Mouse (Mus musculus): ENCODE measurements at regions not wholly inside any gene's neighbourhood (a gene's known extent, or its start where the extent isn't known, plus 50 kb on each side); places are given as distances from the start of the nearest gene placed in this dataset.

GRCm38 (mm10) chr6:51170871-51171270 is 261.6 kb upstream of the Nfe2l3 start:
- DNase-seq = peak; percentile 57

DNA sequence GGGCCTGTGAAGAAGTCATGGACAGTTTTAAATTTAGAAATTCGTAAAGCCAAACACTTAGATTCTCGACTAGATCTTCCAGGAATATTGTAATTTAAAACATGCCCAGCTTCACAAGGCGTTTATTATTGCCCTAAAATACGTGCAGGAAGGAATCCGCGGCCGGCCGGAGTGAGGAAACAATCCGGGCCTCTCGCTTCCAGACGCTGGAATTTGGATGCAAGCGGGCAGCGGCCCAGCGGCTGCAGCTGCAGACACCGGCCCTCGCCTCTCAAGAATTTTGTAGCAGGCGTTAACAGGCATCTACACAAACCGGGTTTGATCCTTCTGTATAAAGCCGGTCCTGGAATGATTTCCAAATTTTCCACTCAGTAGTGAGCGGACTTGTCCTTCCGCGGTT is 260.7 kb upstream of the Nfe2l3 start:
- DNase-seq = no peak

GRCm38 (mm10) chr6:51172331-51172791 is 260.1 kb upstream of the Nfe2l3 start:
- DNase-seq = no peak

GRCm38 (mm10) chr6:51172856-51173619 is 259.4 kb upstream of the Nfe2l3 start:
- DNase-seq = peak; percentile 87

GRCm38 (mm10) chr6:51173620-51174442 is 258.6 kb upstream of the Nfe2l3 start:
- no peak for DNase-seq

GRCm38 (mm10) chr6:51174443-51175021 is 257.9 kb upstream of the Nfe2l3 start:
- no peak for DNase-seq

GRCm38 (mm10) chr6:51175616-51176590 is 256.6 kb upstream of the Nfe2l3 start:
- DNase-seq = no peak

- DNase-seq = no peak
These were observed 255.6 kb upstream of the Nfe2l3 start for GRCm38 (mm10) chr6:51176791-51177433.

DNA sequence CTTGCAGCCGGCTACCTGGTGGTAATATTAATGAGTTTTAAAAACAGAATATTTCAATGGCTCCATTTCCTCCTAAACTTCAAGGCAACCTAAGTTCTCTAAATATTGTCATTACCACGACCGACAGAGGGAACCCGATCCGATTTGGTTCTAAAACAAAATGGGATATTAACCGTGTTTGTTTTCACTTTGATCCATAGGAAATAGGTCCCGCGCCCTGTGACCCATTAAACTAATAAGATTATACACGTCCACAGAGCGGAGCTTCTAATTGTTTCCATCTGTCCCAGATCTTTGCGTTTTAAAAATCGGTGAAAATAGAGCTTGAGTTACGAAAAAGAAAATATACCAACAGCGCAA is 254.8 kb upstream of the Nfe2l3 start:
- no peak for DNase-seq

- DNase-seq = peak; percentile 77
These were observed 254.2 kb upstream of the Nfe2l3 start for GRCm38 (mm10) chr6:51178061-51178791.

DNA sequence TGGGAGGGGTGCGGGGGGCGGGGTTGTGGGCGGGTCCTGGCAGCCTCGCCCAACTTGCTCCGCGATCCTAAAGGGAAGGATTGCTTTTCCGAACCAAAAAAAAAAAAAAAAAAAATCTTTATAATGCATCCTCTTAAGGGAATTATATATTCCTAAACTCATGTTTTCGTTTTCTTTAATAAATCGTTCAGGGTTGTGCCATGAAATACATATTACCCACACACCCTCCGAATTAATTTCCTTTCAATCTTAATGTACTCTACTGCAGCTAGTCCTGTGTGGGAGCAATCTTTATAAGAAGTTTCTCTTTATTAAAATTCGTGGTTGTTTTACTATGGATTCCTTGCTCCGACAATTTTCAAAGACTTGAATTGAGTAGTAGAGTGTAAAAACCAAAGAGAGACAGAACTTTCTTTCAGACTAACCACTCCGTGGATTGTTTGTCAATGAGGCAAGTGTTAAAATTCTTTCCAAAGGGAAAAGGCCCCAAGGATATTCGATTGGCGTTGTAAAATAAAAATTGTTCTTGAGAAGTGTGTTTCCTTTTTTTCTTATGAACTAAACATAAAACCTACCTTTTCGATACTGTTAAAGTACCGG is 253.6 kb upstream of the Nfe2l3 start:
- DNase-seq = no peak

DNA sequence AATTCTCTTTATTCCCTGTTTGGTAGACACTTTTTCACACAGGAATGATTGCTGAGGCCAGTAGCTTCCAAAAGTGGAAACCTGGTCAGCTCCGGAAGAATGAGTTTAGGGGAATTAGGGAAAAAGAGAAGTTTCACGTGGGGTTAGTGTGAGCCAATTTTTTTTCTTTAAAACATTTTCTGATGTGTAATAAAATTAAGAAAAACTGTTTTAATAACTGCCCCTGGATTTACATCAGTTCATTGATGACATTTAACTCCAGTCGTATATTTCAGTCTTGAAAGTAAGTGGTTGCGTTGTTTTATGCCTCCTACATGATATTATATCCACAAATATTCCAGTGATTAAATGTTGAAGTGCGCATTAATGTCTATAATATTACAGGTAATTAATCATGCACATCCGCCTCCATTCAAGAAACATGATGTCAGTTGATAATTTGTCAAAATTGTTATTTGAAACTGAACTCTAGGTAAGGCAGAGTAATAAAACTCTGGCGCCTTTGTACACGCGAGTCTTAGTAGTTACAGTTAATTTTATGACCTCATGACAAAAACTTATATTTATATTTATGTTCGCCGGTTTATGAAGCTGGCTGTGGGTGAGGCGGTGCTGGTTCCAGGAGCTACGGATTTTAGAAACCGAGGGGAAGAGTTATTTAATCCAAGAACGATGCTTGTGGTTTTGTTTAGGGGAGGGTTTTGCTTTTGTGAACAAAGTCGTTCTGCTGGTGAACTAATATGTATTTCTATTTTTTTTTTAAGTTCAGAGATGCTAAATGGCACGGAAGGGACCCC is 252.5 kb upstream of the Nfe2l3 start:
- DNase-seq = no peak

DNA sequence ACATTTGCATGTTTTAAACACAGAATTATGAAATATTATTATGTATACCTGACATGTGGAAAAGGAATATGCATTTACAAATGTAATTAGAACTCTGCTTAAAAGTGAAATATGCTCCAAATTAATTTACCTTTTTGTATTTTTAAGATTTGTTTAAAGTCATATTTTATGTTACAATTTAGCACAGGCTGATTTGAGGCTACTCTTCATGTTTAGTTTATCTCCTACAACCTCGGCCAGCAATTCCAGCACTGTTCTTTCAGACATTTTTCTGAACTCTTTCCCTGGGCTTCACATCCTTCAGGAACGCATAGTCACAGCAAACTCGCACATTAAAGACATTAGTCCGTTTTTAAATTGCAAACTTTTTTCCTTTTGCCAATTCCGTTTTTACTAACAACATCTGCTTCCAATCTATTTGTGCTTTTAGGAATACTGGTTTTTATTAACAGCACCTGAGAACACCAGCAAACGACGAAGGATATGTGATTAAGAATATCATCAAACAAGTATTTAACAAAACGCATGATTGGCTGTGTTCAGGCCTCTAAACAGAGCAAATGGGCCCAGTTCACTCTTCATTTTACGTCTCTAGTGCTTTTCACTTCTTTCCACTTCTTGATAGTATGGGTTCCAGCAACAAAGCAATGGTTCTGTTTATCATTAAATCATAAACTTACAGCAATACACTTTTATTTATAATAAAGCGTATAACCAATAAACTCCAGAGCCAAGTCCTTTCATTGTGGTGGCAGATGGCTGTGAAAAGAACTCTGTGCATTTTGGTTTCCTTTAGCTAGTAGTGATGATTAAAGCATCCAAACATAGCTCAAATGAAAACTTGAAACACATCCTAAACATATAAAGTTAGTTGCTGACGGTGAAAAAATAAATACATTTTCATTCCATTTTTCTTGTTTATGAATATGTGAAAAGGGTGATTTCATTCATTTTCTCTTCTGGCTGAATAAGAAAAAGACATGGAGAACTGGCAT is 251.3 kb upstream of the Nfe2l3 start:
- no peak for DNase-seq

DNA sequence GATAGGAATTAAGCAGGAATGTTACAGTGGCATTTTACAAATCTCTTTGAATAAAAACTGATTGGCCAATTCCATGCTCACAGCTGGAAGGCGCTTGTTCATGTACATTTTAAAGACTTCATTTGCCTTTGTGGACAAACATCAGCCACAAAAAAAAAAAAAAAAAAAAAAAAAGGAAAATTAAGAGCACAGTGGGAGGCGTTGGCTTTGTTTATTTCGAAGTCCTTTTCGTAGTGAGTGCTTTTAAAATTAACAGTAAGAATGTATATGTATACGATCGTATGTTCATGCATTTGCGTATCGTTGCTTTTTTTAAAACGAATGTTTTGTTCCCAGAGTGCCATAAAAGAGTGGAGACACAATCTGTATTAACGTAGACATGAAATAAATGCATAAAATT is 250.6 kb upstream of the Nfe2l3 start:
- no peak for DNase-seq

DNA sequence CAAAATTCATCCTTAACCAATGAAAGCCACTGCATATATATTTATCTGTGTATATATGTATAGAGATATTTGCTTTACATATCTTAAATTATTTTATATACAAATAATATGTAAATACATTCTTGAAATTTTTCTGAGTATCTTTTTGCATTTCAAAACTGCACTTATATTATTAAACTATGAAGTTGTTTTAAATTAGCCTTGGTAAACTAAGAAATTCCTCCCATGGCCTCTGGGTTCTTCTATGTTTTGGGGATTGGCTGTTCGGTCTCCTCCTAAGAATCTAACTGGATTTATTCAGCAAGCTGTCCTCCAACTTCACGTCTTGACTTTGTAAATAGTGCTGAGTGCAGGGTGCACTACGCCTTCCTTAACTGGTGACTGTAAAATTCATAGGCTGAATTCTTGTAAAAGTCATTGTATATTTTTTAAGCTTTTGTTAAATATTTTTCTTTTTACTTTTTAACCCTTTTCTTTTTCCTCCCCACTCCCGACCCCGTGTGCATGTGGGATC is 249.6 kb upstream of the Nfe2l3 start:
- DNase-seq = no peak

DNA sequence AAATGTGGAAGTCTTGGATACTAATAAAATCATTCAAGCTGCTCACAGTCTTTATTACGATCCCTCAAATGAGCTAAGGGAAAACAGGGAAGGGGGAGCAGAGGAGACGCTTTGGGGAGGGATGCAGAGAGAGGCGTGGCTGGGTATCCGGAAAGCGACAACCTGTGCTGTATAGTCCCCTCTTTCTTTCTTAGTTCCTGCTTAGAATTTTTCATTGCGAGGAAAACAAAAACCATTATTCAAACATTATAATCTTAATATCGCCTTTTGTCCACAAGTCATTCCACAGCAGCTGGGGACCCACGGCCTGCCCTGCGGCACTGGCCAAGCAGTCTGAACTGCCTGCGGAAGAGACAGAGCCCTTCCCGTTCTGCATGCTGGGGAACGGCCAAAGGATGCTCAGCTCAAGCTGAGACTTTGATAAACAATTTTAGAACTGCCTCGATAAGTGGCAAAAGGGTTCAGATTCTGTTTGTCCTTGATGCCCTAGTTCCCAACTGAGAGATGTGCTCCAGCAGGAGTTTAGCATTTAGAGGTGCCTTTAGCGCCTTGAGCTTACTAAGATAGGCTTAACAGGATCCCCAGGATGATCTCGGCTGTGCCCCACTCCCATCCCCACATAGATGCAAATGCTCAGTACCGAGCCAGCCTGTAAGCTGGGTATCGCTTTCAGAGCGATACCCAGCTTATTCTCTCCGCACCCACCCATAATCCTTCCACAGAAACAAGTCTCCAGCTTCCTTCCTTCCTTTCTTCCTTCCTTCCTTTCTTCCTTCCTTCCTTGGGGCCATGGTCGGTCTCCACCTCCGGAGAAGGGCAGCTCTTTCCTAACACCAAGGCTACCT is 248.7 kb upstream of the Nfe2l3 start:
- DNase-seq = no peak

- no peak for DNase-seq
These were observed 248.0 kb upstream of the Nfe2l3 start for GRCm38 (mm10) chr6:51184500-51184899.

DNA sequence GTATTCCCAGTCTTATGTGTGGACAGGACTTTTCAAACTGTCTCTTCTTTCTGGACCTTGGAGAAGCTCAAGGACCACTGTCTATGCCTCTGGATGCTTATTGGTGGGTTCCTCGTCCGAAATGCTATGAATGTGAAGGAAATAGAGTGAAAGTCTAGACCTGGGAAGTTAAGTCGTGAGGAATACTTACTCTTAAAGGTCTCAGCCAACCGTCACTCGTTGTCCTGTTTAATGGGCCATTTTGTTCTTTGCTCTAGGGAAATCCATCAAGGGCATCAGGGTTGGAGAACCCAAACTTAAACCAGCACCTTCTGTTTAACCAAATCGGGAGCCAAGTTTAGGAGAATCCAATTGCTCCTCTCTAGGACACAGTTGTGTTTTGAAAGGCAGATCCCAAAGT is 247.3 kb upstream of the Nfe2l3 start:
- DNase-seq = no peak
